Mouse (Mus musculus): Measurements from ENCODE around the gene Bivm.

- TF ChIP-seq TAL1 (conservative IDR thresholded peaks at IDR 0.05; ENCODE audit: low read depth, low read length) (no peak), CTCF (IDR thresholded peaks at IDR 0.05; ENCODE audit: low read depth, low read length) (no peak)
These were observed 43.1 kb downstream of the Bivm start for GRCm38 (mm10) chr1:44161818-44162217.
